In the genomic region with DNA sequence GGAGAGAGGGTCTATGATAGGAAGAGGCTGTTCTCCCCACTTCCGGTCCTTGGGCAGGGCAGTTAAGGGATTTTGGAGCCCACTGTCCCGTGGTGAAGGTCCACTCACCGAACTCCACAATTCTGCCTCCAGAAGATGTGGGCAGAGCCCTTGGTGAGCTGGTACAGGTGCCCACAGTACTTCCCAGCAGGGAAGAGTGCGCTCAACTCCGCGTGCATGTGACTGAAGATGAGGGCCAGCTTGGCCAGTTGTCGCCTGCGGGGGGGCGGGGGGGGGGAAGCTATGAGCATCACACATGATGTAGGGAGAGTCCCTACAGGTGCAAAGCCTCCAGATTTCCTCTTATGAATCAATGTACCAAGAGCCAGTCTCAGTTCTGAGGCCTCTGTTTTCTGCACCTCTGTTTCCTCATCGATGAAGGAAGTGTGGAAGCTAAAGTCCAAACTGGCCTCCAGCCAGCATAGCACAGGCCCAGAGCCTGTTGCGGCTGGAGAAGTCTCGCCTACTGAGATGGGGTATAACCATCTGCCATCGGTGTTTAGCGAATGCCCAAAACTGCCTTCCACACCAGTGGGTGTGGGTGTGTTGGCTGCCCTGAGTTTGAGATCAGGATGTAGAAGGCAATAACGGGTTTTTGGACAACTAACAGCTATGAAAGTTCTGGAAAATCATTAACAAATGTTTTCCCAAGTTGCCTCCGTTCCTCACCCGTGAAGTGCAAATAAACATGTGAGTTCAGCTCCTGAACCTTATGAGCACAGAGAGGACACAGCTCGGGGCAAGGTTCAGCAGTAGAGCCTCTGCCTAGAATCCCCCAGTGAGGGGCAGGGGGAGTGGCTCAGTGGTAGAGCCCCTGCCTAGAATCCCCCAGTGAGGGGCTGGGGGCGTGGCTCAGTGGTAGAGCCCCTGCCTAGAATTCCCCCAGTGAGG, we compare ENCODE assay signal across 23 mouse cellular contexts. TPM values are rescaled to one million over a fixed set of nuclear protein-coding genes. Genes with fewer than 3 reads are reported as not detected.
DNase-seq lines count a peak whose midpoint lies in the region; ATAC-seq and TF ChIP-seq lines count a peak whose summit lies in the region.
"Had no signal": no experiment of that assay in that cellular context is flagged by ENCODE, and none has a peak within 500 bp of the region (broad histone marks: within the 10 kb centered on the region; RNA-seq: fewer than 3 reads in every experiment).

No protein-coding gene starts in this region.

- H3K36me3 ChIP-seq in kidney, postnatal 0 days (ENCODE audit: insufficient read depth, low read length) = no peaks in the 10 kb centered on the region
- H3K36me3 ChIP-seq in kidney, embryonic 16.5 days (ENCODE audit: insufficient read depth, low read length) = no peaks in the 10 kb centered on the region
- no peaks in the 10 kb centered on the region for H3K36me3 ChIP-seq in intestine, postnatal 0 days (ENCODE audit: control insufficient read depth, insufficient read depth)
- no peaks in the 10 kb centered on the region for H3K36me3 ChIP-seq in stomach, postnatal 0 days (ENCODE audit: control insufficient read depth, insufficient read depth, low read length)
- H3K36me3 ChIP-seq: embryonic facial prominence, embryonic 10.5 days; heart, embryonic 12.5 days; limb, embryonic 13.5 days had no signal

- H3K27me3 ChIP-seq in kidney, postnatal 0 days (ENCODE audit: insufficient read depth, low read length) = peaks cover 8% of the 10 kb centered on the region
- H3K27me3 ChIP-seq in kidney, embryonic 16.5 days (ENCODE audit: insufficient read depth, low read length) = peaks cover 18% of the 10 kb centered on the region
- peaks cover 5% of the 10 kb centered on the region; the same call in 1 of the 2 replicates for H3K27me3 ChIP-seq in intestine, postnatal 0 days (replicated peaks; ENCODE audit: control insufficient read depth, insufficient read depth, low read length)
- H3K27me3 ChIP-seq in stomach, postnatal 0 days (ENCODE audit: control insufficient read depth, insufficient read depth, low read length) = no peaks in the 10 kb centered on the region

- no peak overlapping the region for H3K4me3 ChIP-seq in kidney, postnatal 0 days (replicated peaks; ENCODE audit: low read depth, low read length)
- no peak overlapping the region for H3K4me3 ChIP-seq in kidney, embryonic 16.5 days (ENCODE audit: low read length)
- no peak overlapping the region for H3K4me3 ChIP-seq in intestine, postnatal 0 days (ENCODE audit: low read depth, low read length)
- H3K4me3 ChIP-seq in stomach, postnatal 0 days (ENCODE audit: low read depth, low read length) = no peak overlapping the region
- H3K4me3 ChIP-seq: embryonic facial prominence, embryonic 10.5 days; gastrocnemius, adult 2 months; heart, embryonic 12.5 days; limb, embryonic 13.5 days had no signal

- H3K4me2 ChIP-seq in kidney, postnatal 0 days (ENCODE audit: low read length) = no peak overlapping the region
- H3K4me2 ChIP-seq in kidney, embryonic 16.5 days (replicated peaks; ENCODE audit: low read depth, low read length) = no peak overlapping the region
- H3K4me2 ChIP-seq in intestine, postnatal 0 days (replicated peaks; ENCODE audit: low read depth) = 0 out of 2 replicates have a peak overlapping the region, but pooled peaks have one; percentile 4
- no peak overlapping the region for H3K4me2 ChIP-seq in stomach, postnatal 0 days (replicated peaks; ENCODE audit: low read depth)
- H3K4me2 ChIP-seq: heart, embryonic 12.5 days; hindbrain, embryonic 14.5 days; limb, embryonic 13.5 days had no signal

- no peaks in the 10 kb centered on the region for H3K9me3 ChIP-seq in kidney, postnatal 0 days (replicated peaks; ENCODE audit: low read length)
- H3K9me3 ChIP-seq in kidney, embryonic 16.5 days (ENCODE audit: low read length) = no peaks in the 10 kb centered on the region
- no peaks in the 10 kb centered on the region for H3K9me3 ChIP-seq in intestine, postnatal 0 days (ENCODE audit: control insufficient read depth)
- H3K9me3 ChIP-seq in stomach, postnatal 0 days (ENCODE audit: control insufficient read depth, low read length) = no peaks in the 10 kb centered on the region
- H3K9me3 ChIP-seq: embryonic facial prominence, embryonic 10.5 days; heart, embryonic 12.5 days; limb, embryonic 13.5 days had no signal

- H3K27ac ChIP-seq in kidney, postnatal 0 days = 0 out of 2 replicates have a peak overlapping the region, but pooled peaks have one; percentile 14
- no peak overlapping the region for H3K27ac ChIP-seq in kidney, embryonic 16.5 days (ENCODE audit: low read length)
- peak overlapping the region; percentile 73 for H3K27ac ChIP-seq in intestine, postnatal 0 days (ENCODE audit: low read depth, low read length)
- 0 out of 2 replicates have a peak overlapping the region, but pooled peaks have one; percentile 45 for H3K27ac ChIP-seq in stomach, postnatal 0 days (replicated peaks)
- H3K27ac ChIP-seq: embryonic facial prominence, embryonic 10.5 days; gastrocnemius, adult 2 months; hindbrain, embryonic 14.5 days; limb, embryonic 13.5 days had no signal

- WGBS in kidney, postnatal 0 days = 77% methylated on average over 19 of the region's 19 CpGs
- WGBS in kidney, embryonic 16.5 days = 83% methylated on average over 19 of the region's 19 CpGs
- 56% methylated on average over 19 of the region's 19 CpGs for WGBS in intestine, postnatal 0 days
- WGBS in stomach, postnatal 0 days = 67% methylated on average over 19 of the region's 19 CpGs

- no peak for TF ChIP-seq CTCF in kidney, postnatal 0 days (IDR thresholded peaks at IDR 0.05; ENCODE audit: low read depth)
- TF ChIP-seq CTCF in intestine, postnatal 0 days (IDR thresholded peaks at IDR 0.05; ENCODE audit: low read depth) = no peak
- TF ChIP-seq CTCF in stomach, postnatal 0 days (IDR thresholded peaks at IDR 0.05; ENCODE audit: low read depth) = no peak

- H3K9ac ChIP-seq in kidney, postnatal 0 days (ENCODE audit: low read depth, low read length) = no peak overlapping the region
- no peak overlapping the region for H3K9ac ChIP-seq in kidney, embryonic 16.5 days (replicated peaks; ENCODE audit: low read length)
- H3K9ac ChIP-seq in intestine, postnatal 0 days (ENCODE audit: low read depth, low read length) = no peak overlapping the region
- H3K9ac ChIP-seq in stomach, postnatal 0 days (ENCODE audit: low read length) = no peak overlapping the region
- H3K9ac ChIP-seq: heart, embryonic 12.5 days; hindbrain, embryonic 14.5 days; limb, embryonic 13.5 days had no signal

- ATAC-seq in kidney, postnatal 0 days (replicated peaks; ENCODE audit: low FRiP score, low read depth) = no peak
- ATAC-seq in kidney, embryonic 16.5 days (ENCODE audit: low FRiP score, low TSS enrichment) = no peak
- ATAC-seq in intestine, postnatal 0 days = peak; percentile 66
- ATAC-seq in stomach, postnatal 0 days (ENCODE audit: low FRiP score, low TSS enrichment) = peak; percentile 15

- intact Hi-C loops in left cerebral cortex, postnatal 14 days (cut with DNase I) = no loop called here

- DNase-seq in kidney, postnatal 0 days (ENCODE audit: low spot score) = peak; percentile 10
- peak; percentile 15 for DNase-seq in brain, adult 2 months (ENCODE audit: low read depth, low spot score)
- peak; percentile 64 for DNase-seq in stomach, postnatal 0 days (ENCODE audit: low spot score)
- no peak for DNase-seq in left cerebral cortex, postnatal 14 days (ENCODE audit: low spot score in 2 of 2)
- DNase-seq in lung, postnatal 36 days = no peak
- DNase-seq: cerebellum, adult 8-10 months; gastrocnemius, adult 2 months; heart, postnatal 14 days; lung, adult 2 months; right cerebral cortex, postnatal 4 days; thymus, postnatal 4 days had no signal

- no peaks in the 10 kb centered on the region for H3K4me1 ChIP-seq in kidney, postnatal 0 days (replicated peaks; ENCODE audit: insufficient read depth, low read length)
- no peaks in the 10 kb centered on the region for H3K4me1 ChIP-seq in kidney, embryonic 16.5 days (ENCODE audit: insufficient read depth, low read length)
- H3K4me1 ChIP-seq in intestine, postnatal 0 days (replicated peaks; ENCODE audit: control insufficient read depth, insufficient read depth, low read length) = 0 out of 2 replicates have a peak, but pooled peaks cover 3% of the 10 kb centered on the region
- no peaks in the 10 kb centered on the region; the same call in 1 of the 2 replicates for H3K4me1 ChIP-seq in stomach, postnatal 0 days (replicated peaks; ENCODE audit: control insufficient read depth, insufficient read depth)

- TF ChIP-seq EP300 in stomach, postnatal 0 days (optimal IDR thresholded peaks at IDR 0.05) = no peak

RNA-seq across cellular contexts. Expression of gene Cblc, which starts 3.6 kb away (rescaled TPM):
- 14.6 and 16.9 TPM in 2 replicates for polyA plus RNA-seq in kidney, postnatal 0 days (2015; fragmentation: Nextera tagmentation; extraction: Ambion mirVana)
- polyA plus RNA-seq in kidney, embryonic 16.5 days (2015; fragmentation: Nextera tagmentation; extraction: Ambion mirVana) = 9.4 and 12.2 TPM in 2 replicates
- polyA plus RNA-seq in intestine, postnatal 0 days (2015; fragmentation: Nextera tagmentation; extraction: Ambion mirVana) = 54.8 and 56.5 TPM in 2 replicates
- polyA plus RNA-seq in stomach, postnatal 0 days (2015; fragmentation: Nextera tagmentation; extraction: Ambion mirVana) = 44.4 and 48.5 TPM in 2 replicates
- not detected for total RNA-seq in left cerebral cortex, postnatal 14 days (2021)
- total RNA-seq: gastrocnemius, adult 2 months; heart, postnatal 14 days; layer of hippocampus, postnatal 14 days; left cerebral cortex, postnatal 10 days had no signal
- polyA plus RNA-seq: C2C12; hindbrain, embryonic 14.5 days had no signal

RNA-seq across cellular contexts. Expression of gene Bcam, which starts 22.1 kb away (rescaled TPM):
- 378 and 394 TPM in 2 replicates for polyA plus RNA-seq in kidney, postnatal 0 days (2015; fragmentation: Nextera tagmentation; extraction: Ambion mirVana)
- polyA plus RNA-seq in kidney, embryonic 16.5 days (2015; fragmentation: Nextera tagmentation; extraction: Ambion mirVana) = 280 and 309 TPM in 2 replicates
- 36.2 and 38.0 TPM in 2 replicates for polyA plus RNA-seq in intestine, postnatal 0 days (2015; fragmentation: Nextera tagmentation; extraction: Ambion mirVana)
- 87.5 and 103 TPM in 2 replicates for polyA plus RNA-seq in stomach, postnatal 0 days (2015; fragmentation: Nextera tagmentation; extraction: Ambion mirVana)
- 10 to 100 TPM; 10.7 to 11.0 TPM for total RNA-seq in left cerebral cortex, postnatal 14 days (2021)
- total RNA-seq: neutrophil, adult 5-6 weeks had no signal

RNA-seq across cellular contexts. Expression of gene Bcl3, which starts 29.6 kb away (rescaled TPM):
- polyA plus RNA-seq in kidney, postnatal 0 days (2015; fragmentation: Nextera tagmentation; extraction: Ambion mirVana) = 3.5 and 3.8 TPM in 2 replicates
- polyA plus RNA-seq in kidney, embryonic 16.5 days (2015; fragmentation: Nextera tagmentation; extraction: Ambion mirVana) = 3.3 and 3.9 TPM in 2 replicates
- 19.0 and 23.7 TPM in 2 replicates for polyA plus RNA-seq in intestine, postnatal 0 days (2015; fragmentation: Nextera tagmentation; extraction: Ambion mirVana)
- 8.9 and 9.1 TPM in 2 replicates for polyA plus RNA-seq in stomach, postnatal 0 days (2015; fragmentation: Nextera tagmentation; extraction: Ambion mirVana)
- 1 to 10 TPM in 1 of 2 experiments, not detected in 1; 1.2 TPM for total RNA-seq in left cerebral cortex, postnatal 14 days (2021)

RNA-seq across cellular contexts. Expression of gene Nectin2, which starts 42.7 kb away (rescaled TPM):
- 112 and 114 TPM in 2 replicates for polyA plus RNA-seq in kidney, postnatal 0 days (2015; fragmentation: Nextera tagmentation; extraction: Ambion mirVana)
- polyA plus RNA-seq in kidney, embryonic 16.5 days (2015; fragmentation: Nextera tagmentation; extraction: Ambion mirVana) = 150 and 157 TPM in 2 replicates
- polyA plus RNA-seq in intestine, postnatal 0 days (2015; fragmentation: Nextera tagmentation; extraction: Ambion mirVana) = 93.1 and 94.7 TPM in 2 replicates
- 82.2 and 83.8 TPM in 2 replicates for polyA plus RNA-seq in stomach, postnatal 0 days (2015; fragmentation: Nextera tagmentation; extraction: Ambion mirVana)
- total RNA-seq in left cerebral cortex, postnatal 14 days (2021) = 10 to 100 TPM; 11.6 to 15.2 TPM

RNA-seq across cellular contexts. Expression of gene Gm19345, which starts 58.8 kb away (rescaled TPM):
- polyA plus RNA-seq in kidney, postnatal 0 days (2015; fragmentation: Nextera tagmentation; extraction: Ambion mirVana) = not detected in 2 replicates
- not detected in 2 replicates for polyA plus RNA-seq in kidney, embryonic 16.5 days (2015; fragmentation: Nextera tagmentation; extraction: Ambion mirVana)
- 0.16 and 0.39 TPM in 2 replicates for polyA plus RNA-seq in intestine, postnatal 0 days (2015; fragmentation: Nextera tagmentation; extraction: Ambion mirVana)
- 0.29 and 0.41 TPM in 2 replicates for polyA plus RNA-seq in stomach, postnatal 0 days (2015; fragmentation: Nextera tagmentation; extraction: Ambion mirVana)
- total RNA-seq in left cerebral cortex, postnatal 14 days (2021) = 1 to 10 TPM; 3.0 to 4.1 TPM
- total RNA-seq: adrenal gland, adult 18-20 months; gastrocnemius, adult 2 months; heart, postnatal 14 days had no signal
- polyA plus RNA-seq: C2C12; embryonic facial prominence, embryonic 10.5 days; forebrain, embryonic 11.5 days; heart, embryonic 12.5 days; limb, embryonic 13.5 days had no signal

Comparison
In these comparisons a context has a peak if more than half of its experiments do, and no peak if none do; other contexts are left out.
1. ATAC-seq: peak in intestine, postnatal 0 days (single experiment) and stomach, postnatal 0 days (single experiment); none in kidney, postnatal 0 days (single experiment) and kidney, embryonic 16.5 days (single experiment).
2. DNase-seq: peak in kidney, postnatal 0 days (single experiment), brain, adult 2 months (single experiment) and stomach, postnatal 0 days (single experiment); none in left cerebral cortex, postnatal 14 days (0 of 2) and lung, postnatal 36 days (single experiment).